Mouse (Mus musculus) spleen, adult 2 months (tissue): ENCODE data around the gene Prkcb.

Experiments used
- CTCF ChIP-seq: fragments of 200-500 bp; IDR thresholded peaks from 2 replicates; pipeline ENCODE4 v1.5.1; 2011; ENCODE audit warnings: mild to moderate bottlenecking, inconsistent platforms; ENCODE audit not compliant: insufficient read depth, insufficient read length, insufficient replicate concordance; ENCODE audit errors: extremely low read depth
- POLR2A ChIP-seq: fragments of 200-500 bp; IDR thresholded peaks from 2 replicates; pipeline ENCODE4 v1.6.1; 2011; ENCODE audit warnings: low read depth, low read length, inconsistent platforms

- TF ChIP-seq CTCF (no peak), POLR2A (no peak)
These were observed 140.6 kb downstream of the Prkcb start for GRCm38 (mm10) chr7:122429134-122429533.
